Mouse (Mus musculus) G1E (cell line): ENCODE results near the gene Olfr1410.

ENCODE experiments used
- CTCF ChIP-seq: IDR thresholded peaks from 2 replicates; pipeline ENCODE4 v1.5.1; 2012; ENCODE audit warnings: low read depth, low read length, inconsistent platforms, mixed read lengths
- GATA1 ChIP-seq: IDR thresholded peaks from 2 replicates; pipeline ENCODE4 v1.6.1; 2012; ENCODE audit warnings: borderline replicate concordance, low read length, inconsistent platforms, mixed read lengths
- POLR2AphosphoS5 ChIP-seq: IDR thresholded peaks from 2 replicates; pipeline ENCODE4 v1.6.1; 2012; ENCODE audit warnings: low read depth, low read length, inconsistent platforms; ENCODE audit not compliant: insufficient replicate concordance
- TAL1 ChIP-seq: conservative IDR thresholded peaks from 2 replicates; pipeline ENCODE4 v1.6.1; 2012; ENCODE audit warnings: low read depth, low read length, inconsistent platforms, mixed read lengths

GRCm38 (mm10) chr1:92585479-92585878 is 20.1 kb upstream of the Olfr1410 start, which contains the start of gene Olfr1412:
- TF ChIP-seq CTCF (no peak), GATA1 (no peak), POLR2AphosphoS5 (no peak), TAL1 (no peak)
